Mouse (Mus musculus) MEL (cell line): ENCODE results near the gene Bmper. TPM values are rescaled to one million over a fixed set of nuclear protein-coding genes. Genes with fewer than 3 reads are reported as not detected.

Source experiments
- DNase-seq: peaks from one replicate; pipeline ENCODE4 v3.0.0; 2011; ENCODE audit warnings: low read depth, low spot score
- H3K27ac ChIP-seq: 2 replicates; pipeline ENCODE4 v1.5.1; 2012; ENCODE audit warnings: low read depth, mild to moderate bottlenecking, control low read depth, low read length, moderate library complexity; ENCODE audit not compliant: control insufficient read depth
- H3K27me3 ChIP-seq, 2 experiments: fragments of 150-350 bp in 1 of 2; sonication (generic) in 1 of 2; 2 replicates each; pipeline ENCODE4 v1.6.1; 2012; ENCODE audit warnings: low read length in 2 of 2, mild to moderate bottlenecking in 2 of 2, improper control_type of control experiment in 1 of 2, moderate library complexity in 1 of 2; ENCODE audit not compliant: insufficient read depth in 2 of 2, control insufficient read depth in 1 of 2
- H3K36me3 ChIP-seq, 2 experiments: 2 replicates each; pipeline ENCODE4 v1.6.1; 2012 to 2014; ENCODE audit warnings: low read length in 2 of 2, improper control_type of control experiment in 1 of 2, inconsistent platforms in 1 of 2, mild to moderate bottlenecking in 1 of 2; ENCODE audit not compliant: insufficient read depth in 2 of 2, control insufficient read depth in 1 of 2
- H3K4me1 ChIP-seq, 2 experiments: fragments of 150-350 bp in 1 of 2; sonication (generic) in 1 of 2; 2 replicates each; pipeline ENCODE4 v1.6.1; 2012; ENCODE audit warnings: low read length in 2 of 2, improper control_type of control experiment in 1 of 2, mild to moderate bottlenecking in 1 of 2; ENCODE audit not compliant: insufficient read depth in 2 of 2, control insufficient read depth in 1 of 2
- H3K4me3 ChIP-seq, 2 experiments: fragments of 150-350 bp in 1 of 2; sonication (generic) in 1 of 2; 2 replicates each; pipeline ENCODE4 v1.5.1; 2012; ENCODE audit warnings: low read depth in 2 of 2, low read length in 2 of 2, mild to moderate bottlenecking in 2 of 2, moderate library complexity in 2 of 2, control low read depth in 1 of 2, improper control_type of control experiment in 1 of 2; ENCODE audit not compliant: control insufficient read depth in 1 of 2, insufficient read depth in 1 of 2
- H3K79me2 ChIP-seq: 2 replicates; pipeline ENCODE4 v1.6.1; 2012; ENCODE audit warnings: mild to moderate bottlenecking, low read length, moderate library complexity; ENCODE audit not compliant: control insufficient read depth, poor library complexity, insufficient read depth
- H3K9ac ChIP-seq: 2 replicates; pipeline ENCODE4 v1.6.1; 2012; ENCODE audit warnings: low read depth, mild to moderate bottlenecking, control low read depth, low read length, moderate library complexity; ENCODE audit not compliant: control insufficient read depth, poor library complexity, severe bottlenecking
- H3K9me3 ChIP-seq: fragments of 150-350 bp; sonication (generic); replicated peaks from 2 replicates; pipeline ENCODE4 v1.6.1; 2012; ENCODE audit warnings: mild to moderate bottlenecking, low read length, improper control_type of control experiment, moderate library complexity; ENCODE audit not compliant: insufficient read depth
- CHD2 ChIP-seq: IDR thresholded peaks from 2 replicates; pipeline ENCODE4 v1.6.1; 2011; ENCODE audit warnings: low read length, improper control_type of control experiment
- E2F4 ChIP-seq: IDR thresholded peaks from 2 replicates; pipeline ENCODE4 v1.6.1; 2011; ENCODE audit warnings: low read depth, low read length, improper control_type of control experiment, borderline replicate concordance
- ELF1 ChIP-seq: IDR thresholded peaks from 2 replicates; pipeline ENCODE4 v1.6.1; 2014; ENCODE audit warnings: low read depth, mild to moderate bottlenecking, inconsistent platforms, low read length, improper control_type of control experiment, moderate library complexity
- GATA1 ChIP-seq: IDR thresholded peaks from 2 replicates; pipeline ENCODE4 v1.6.1; 2011; ENCODE audit warnings: low read depth, low read length, improper control_type of control experiment
- HCFC1 ChIP-seq: IDR thresholded peaks from 2 replicates; pipeline ENCODE4 v1.6.1; 2012; ENCODE audit warnings: low read depth, mild to moderate bottlenecking, inconsistent platforms, low read length, improper control_type of control experiment, moderate library complexity
- KAT2A ChIP-seq: conservative IDR thresholded peaks from 2 replicates; pipeline ENCODE4 v1.6.1; 2012; ENCODE audit warnings: low read depth, low read length, improper control_type of control experiment, inconsistent platforms
- MAX ChIP-seq: IDR thresholded peaks from 2 replicates; pipeline ENCODE4 v1.6.1; 2011; ENCODE audit warnings: low read length, improper control_type of control experiment
- MYB ChIP-seq: IDR thresholded peaks from 2 replicates; pipeline ENCODE4 v1.6.1; 2011; ENCODE audit warnings: mild to moderate bottlenecking, low read depth, low read length, improper control_type of control experiment
- MYC ChIP-seq: IDR thresholded peaks from 2 replicates; pipeline ENCODE4 v1.6.1; 2011; ENCODE audit warnings: low read depth, mild to moderate bottlenecking, low read length, improper control_type of control experiment, moderate library complexity
- NELFE ChIP-seq: IDR thresholded peaks from 2 replicates; pipeline ENCODE4 v1.6.1; 2011; ENCODE audit warnings: low read depth, low read length, improper control_type of control experiment
- NRF1 ChIP-seq: IDR thresholded peaks from 2 replicates; pipeline ENCODE4 v1.6.1; 2014; ENCODE audit warnings: low read depth, mild to moderate bottlenecking, inconsistent platforms, low read length, improper control_type of control experiment, moderate library complexity; ENCODE audit not compliant: poor library complexity, insufficient read depth, severe bottlenecking
- POLR2A ChIP-seq, 2 experiments: IDR thresholded peaks; 2 replicates each; pipeline ENCODE4 v1.6.1; 2011 to 2012; ENCODE audit warnings: low read length in 2 of 2, mild to moderate bottlenecking in 2 of 2, control low read depth in 1 of 2, improper control_type of control experiment in 1 of 2, low read depth in 1 of 2, moderate library complexity in 1 of 2; ENCODE audit not compliant: control insufficient read depth in 1 of 2, insufficient read depth in 1 of 2, poor library complexity in 1 of 2
- POLR2AphosphoS5 ChIP-seq: IDR thresholded peaks from 2 replicates; pipeline ENCODE4 v1.6.1; 2012; ENCODE audit warnings: low read depth, borderline replicate concordance, mild to moderate bottlenecking, inconsistent platforms, low read length, moderate library complexity, mixed read lengths
- SMC3 ChIP-seq: IDR thresholded peaks from 2 replicates; pipeline ENCODE4 v1.6.1; 2011; ENCODE audit warnings: low read depth, low read length, improper control_type of control experiment
- TAL1 ChIP-seq: IDR thresholded peaks from 2 replicates; pipeline ENCODE4 v1.6.1; 2012; ENCODE audit warnings: mild to moderate bottlenecking, inconsistent platforms, low read length, moderate library complexity, mixed read lengths
- TBP ChIP-seq: IDR thresholded peaks from 2 replicates; pipeline ENCODE4 v1.8.0; 2011; ENCODE audit warnings: low read depth, low read length, improper control_type of control experiment
- UBTF ChIP-seq: IDR thresholded peaks from 2 replicates; pipeline ENCODE4 v1.6.1; 2012; ENCODE audit warnings: low read depth, mild to moderate bottlenecking, inconsistent platforms, low read length, improper control_type of control experiment, moderate library complexity, borderline replicate concordance; ENCODE audit not compliant: insufficient read depth
- USF2 ChIP-seq, 2 experiments: IDR thresholded peaks; 2 replicates each; pipeline ENCODE4 v1.6.1; 2011 to 2012; ENCODE audit warnings: improper control_type of control experiment in 2 of 2, low read length in 2 of 2, borderline replicate concordance in 1 of 2, inconsistent platforms in 1 of 2, low read depth in 1 of 2, mild to moderate bottlenecking in 1 of 2; ENCODE audit not compliant: insufficient read depth in 1 of 2
- ZC3H11A ChIP-seq: IDR thresholded peaks from 2 replicates; pipeline ENCODE4 v1.6.1; 2012; ENCODE audit warnings: low read depth, mild to moderate bottlenecking, inconsistent platforms, low read length, improper control_type of control experiment
- ZNF384 ChIP-seq: IDR thresholded peaks from 2 replicates; pipeline ENCODE4 v1.6.1; 2012; ENCODE audit warnings: low read depth, mild to moderate bottlenecking, inconsistent platforms, low read length, improper control_type of control experiment
- polyA plus RNA-seq, 2 experiments: library from polyadenylated mRNA; stranded (reverse) in 1 of 2; unstranded in 1 of 2; fragments of >175 nt in 1 of 2; fragments of >200 nt in 1 of 2; gene quantifications; 2 replicates each; pipeline versions ENCODE4 v1.2.1 to v1.2.4; 2012; ENCODE audit warnings: low replicate concordance in 2 of 2, low read depth in 1 of 2; ENCODE audit not compliant: insufficient read length in 2 of 2, insufficient read depth in 1 of 2, missing spikeins in 1 of 2
- total RNA-seq: library from RNA; depleted of rRNA; stranded (reverse); fragments of 300-350 nt; gene quantifications from 2 replicates; pipeline ENCODE4 v1.2.3, GENCODE M21; 2012

Gene Bmper
- total and polyA plus RNA-seq, 3 experiments = not detected

GRCm38 (mm10) chr9:23239011-23239410 lies 16.1 kb downstream of the Bmper start:
- Histone ChIP-seq H3K4me3 (no peak overlapping the region), H3K9ac (no peak overlapping the region), H3K36me3 (no peaks in the 10 kb centered on the region), H3K27me3 (no peaks in the 10 kb centered on the region), H3K9me3 (no peaks in the 10 kb centered on the region), H3K4me1 (no peaks in the 10 kb centered on the region), H3K27ac (no peak overlapping the region), H3K79me2 (no peaks in the 10 kb centered on the region)
- no peak for DNase-seq
- TF ChIP-seq TAL1 (no peak), UBTF (no peak), SMC3 (no peak)

GRCm38 (mm10) chr9:23242911-23243310 lies 20.0 kb downstream of the Bmper start:
- TF ChIP-seq ZNF384 (no peak), KAT2A (no peak), USF2 (IDR thresholded peaks at IDR 0.05; ENCODE audit: borderline replicate concordance in 1 of 2, insufficient read depth in 1 of 2, low read depth in 1 of 2, low read length in 2 of 2) (no peak), GATA1 (no peak), MYB (no peak), NELFE (no peak), TBP (no peak), POLR2AphosphoS5 (no peak), MYC (no peak), NRF1 (no peak), MAX (no peak), POLR2A (IDR thresholded peaks at IDR 0.05; ENCODE audit: control insufficient read depth in 1 of 2, insufficient read depth in 1 of 2, low read depth in 1 of 2, low read length in 2 of 2, poor library complexity in 1 of 2) (no peak), CHD2 (no peak), HCFC1 (no peak), ELF1 (no peak), ZC3H11A (no peak), SMC3 (no peak), E2F4 (no peak)
- Histone ChIP-seq H3K27ac (no peak overlapping the region), H3K4me1 (no peaks in the 10 kb centered on the region), H3K79me2 (no peaks in the 10 kb centered on the region), H3K27me3 (no peaks in the 10 kb centered on the region), H3K9ac (no peak overlapping the region), H3K9me3 (no peaks in the 10 kb centered on the region), H3K36me3 (no peaks in the 10 kb centered on the region), H3K4me3 (no peak overlapping the region)
- no peak for DNase-seq
